Mouse (Mus musculus) adrenal gland, adult (tissue): ENCODE data around the gene Fry.

ENCODE experiments used
- DNase-seq, 2 experiments: peaks; one replicate each; pipeline ENCODE4 v3.0.0; 2022 to 2023; ENCODE audit warnings: low spot score in 1 of 2; ENCODE audit not compliant: inconsistent age in 2 of 2

The Fry gene

GRCm38 (mm10) chr5:150128432-150128831 is 10.0 kb downstream of the Fry start:
- DNase-seq = no peak

- DNase-seq = no peak
Observed at GRCm38 (mm10) chr5:150130144-150130543, 11.7 kb downstream of the Fry start.

DNA sequence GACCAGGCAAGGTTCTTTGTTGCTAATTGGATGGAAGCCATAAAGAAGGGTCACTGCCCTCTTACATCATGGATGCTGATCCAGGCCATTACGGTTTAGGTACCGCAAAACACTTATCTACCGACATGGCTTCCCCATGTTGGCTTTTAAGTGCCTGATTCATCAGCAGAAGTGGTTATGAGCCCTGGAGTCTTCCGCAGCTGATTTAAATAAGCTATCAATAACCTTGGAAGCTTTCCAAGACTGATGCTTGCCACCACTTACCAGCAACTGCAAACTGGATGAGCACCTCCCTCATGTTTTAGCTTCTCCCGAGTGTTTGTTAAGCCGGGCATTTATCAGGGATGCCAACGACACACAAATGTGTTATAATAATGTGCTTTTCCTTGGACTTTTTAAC is 12.7 kb downstream of the Fry start:
- no peak for DNase-seq

DNA sequence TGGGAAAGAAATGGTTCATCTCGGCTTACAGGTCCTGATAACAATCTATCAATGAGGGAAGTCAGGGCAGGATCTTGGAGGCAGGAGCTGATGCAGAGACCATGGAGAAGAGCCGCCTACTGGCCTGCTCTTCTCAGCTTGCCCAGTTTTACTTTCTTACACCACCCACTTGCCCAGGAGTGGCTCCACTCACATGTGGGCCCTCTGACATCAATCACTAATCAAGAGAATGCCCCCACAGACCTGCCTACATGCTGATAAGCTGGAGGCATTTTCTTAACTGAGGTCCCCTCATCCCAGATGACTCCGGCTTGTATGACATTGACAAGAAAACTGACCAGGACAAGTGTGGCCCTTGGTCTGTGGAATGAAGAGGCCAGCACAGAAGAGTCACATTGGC is 16.2 kb downstream of the Fry start:
- DNase-seq = no peak

GRCm38 (mm10) chr5:150135529-150135928 is 17.1 kb downstream of the Fry start:
- DNase-seq = no peak

DNA sequence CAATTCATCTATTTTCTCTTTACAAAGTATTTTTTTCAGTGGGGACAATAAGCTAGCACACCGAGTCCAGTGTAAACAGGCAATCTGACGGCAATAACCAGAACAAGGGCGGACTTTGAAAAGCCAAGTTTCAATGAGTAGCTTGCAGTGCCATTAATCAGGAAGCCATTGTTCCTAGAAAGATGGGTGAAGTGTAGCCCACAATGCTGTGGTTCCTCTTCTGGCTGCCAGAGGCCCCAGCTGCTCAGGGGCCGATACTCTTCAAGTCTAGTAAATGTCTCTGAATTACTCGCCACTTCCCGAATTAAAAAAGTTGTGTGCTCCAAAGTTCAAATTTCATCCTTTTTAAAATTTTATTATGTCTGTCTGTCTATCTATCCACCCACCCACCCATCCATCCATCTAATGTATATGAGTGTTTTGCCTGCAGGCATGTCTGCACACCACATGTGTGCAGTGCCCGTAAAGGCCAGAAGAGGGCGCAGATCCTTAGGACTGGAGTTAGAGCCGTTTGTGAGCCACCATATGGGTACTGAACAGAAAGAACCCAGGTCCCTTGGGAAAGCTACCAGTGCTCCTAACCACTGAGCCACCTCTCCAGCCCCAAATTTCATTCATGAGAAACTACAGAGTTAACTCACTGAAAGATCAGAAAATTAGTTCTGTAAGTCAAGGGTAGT is 19.5 kb downstream of the Fry start:
- DNase-seq = no peak

DNA sequence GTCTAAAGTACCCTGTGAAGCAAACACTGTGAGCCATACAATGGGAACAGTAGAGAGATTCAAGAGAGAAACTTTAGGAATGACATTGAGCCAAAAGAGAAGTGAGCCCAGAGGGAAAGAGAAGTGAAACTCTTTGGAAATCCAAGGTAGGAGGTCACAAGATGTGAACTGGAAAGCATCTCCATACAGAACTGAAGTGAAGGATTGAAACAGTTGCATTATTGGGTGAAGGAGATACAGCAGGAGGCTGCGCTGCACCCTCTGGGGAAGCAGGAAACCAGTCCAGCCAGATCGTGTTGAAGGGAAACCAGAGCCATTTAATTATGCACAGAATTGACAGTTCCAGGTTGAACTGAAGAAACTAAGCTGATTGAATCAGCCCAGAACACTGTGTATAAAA is 22.1 kb downstream of the Fry start:
- DNase-seq = peak in 1 of 2 experiments; percentile 30

- no peak for DNase-seq
Observed at GRCm38 (mm10) chr5:150145967-150146366, 27.5 kb downstream of the Fry start.

DNA sequence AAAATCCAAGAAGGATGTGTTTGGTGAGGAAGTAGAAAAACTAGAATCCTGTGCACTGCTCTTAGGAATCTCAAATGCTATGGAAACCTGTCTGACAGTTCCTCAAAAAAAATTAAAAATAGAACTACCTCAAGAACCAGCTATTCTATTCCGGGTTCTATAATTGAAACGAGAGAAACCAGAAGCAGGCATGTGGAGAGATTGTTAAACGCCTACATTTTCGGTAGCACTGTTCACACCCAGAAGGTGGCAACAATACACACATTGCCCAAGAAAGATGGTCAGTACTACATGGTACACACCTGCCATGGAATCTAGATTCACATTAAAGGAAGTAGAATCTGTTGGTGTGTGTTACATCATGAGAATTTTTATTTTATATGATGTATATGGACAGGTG is 28.2 kb downstream of the Fry start:
- no peak for DNase-seq

DNA sequence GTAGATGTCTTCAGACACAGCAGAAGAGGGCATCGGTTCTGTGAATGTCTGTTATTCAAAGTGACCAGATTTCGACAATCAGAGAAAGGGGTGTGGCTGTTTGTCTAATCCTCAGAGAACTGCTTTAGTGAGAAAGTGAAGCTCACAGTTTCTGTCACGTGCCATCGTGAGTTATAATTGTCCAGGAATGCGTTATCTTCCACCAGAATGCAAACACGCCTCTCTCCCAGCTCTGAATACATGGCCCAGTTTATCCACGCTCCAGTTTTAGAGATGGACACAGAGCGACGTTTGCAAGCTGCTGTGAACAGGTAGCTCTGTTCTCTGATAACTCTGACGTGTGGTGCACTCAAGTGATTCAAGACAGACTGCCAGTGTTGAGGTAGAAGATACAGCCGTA is 31.3 kb downstream of the Fry start:
- DNase-seq = no peak

- no peak for DNase-seq
Observed at GRCm38 (mm10) chr5:150150986-150151385, 32.5 kb downstream of the Fry start.

GRCm38 (mm10) chr5:150152071-150152879 is 33.8 kb downstream of the Fry start:
- peak in 1 of 2 experiments; percentile 40 for DNase-seq

- no peak for DNase-seq
Observed at GRCm38 (mm10) chr5:150152880-150153281, 34.4 kb downstream of the Fry start.

DNA sequence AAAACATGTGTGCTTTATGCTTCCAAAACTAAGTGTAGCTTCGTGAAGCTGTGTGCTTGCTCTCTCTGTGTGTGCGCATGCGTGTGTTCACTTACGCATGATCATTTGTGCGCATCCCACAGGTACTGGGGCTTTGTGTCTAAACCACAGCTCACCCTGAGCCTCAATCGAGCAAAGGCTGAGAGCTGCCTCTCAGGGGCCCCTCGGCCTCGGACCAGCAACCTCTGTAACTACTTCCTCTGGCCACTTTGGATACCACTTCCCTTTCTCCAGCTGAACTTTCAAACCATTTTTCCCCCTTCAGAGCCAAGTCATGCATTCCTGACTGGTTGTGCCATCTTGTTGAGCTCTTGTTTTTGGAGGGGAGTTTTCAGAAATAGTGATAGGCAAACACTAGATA is 36.9 kb downstream of the Fry start:
- DNase-seq = no peak

GRCm38 (mm10) chr5:150156063-150156786 is 37.8 kb downstream of the Fry start:
- DNase-seq = no peak

GRCm38 (mm10) chr5:150157682-150158081 is 39.2 kb downstream of the Fry start:
- DNase-seq = peak; percentile 8 to 52

DNA sequence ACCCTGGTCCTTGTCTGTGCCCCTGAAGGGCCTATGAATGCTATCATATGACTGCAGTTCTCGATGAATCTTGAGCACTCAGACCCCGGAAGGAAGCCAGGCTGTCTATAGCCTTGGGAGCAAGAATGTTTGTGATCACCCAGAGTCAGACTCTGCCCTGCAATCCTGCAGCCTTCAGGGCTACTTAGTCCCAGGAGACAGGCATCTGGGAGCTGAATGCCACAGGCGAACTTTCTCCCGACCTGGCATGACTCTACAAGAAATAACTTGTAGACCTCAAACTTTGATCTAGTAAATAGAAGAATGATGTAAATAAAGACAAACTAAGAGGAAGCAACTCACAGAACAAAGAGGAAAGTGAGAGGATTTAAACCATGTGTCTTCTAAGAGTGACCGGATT is 40.7 kb downstream of the Fry start:
- DNase-seq = peak in 1 of 2 experiments; percentile 44

DNA sequence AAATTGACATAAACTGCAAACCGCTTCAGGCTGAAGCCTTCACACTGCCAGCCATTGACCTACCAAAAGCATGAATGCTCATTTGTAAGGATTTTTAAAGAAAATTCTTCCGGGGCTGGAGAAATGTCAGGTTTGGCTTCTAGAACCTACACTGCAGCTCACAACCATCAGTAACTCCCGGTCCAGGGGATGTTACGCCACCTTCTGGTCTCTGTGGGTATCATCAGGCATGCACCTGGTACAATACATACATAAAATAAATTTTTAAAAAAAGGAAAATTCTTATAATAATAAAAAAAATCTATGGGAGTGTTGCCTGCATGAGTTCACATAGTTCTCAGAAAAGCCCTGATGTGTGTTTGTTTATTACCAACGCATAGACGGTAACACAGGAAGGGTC is 42.7 kb downstream of the Fry start:
- DNase-seq = no peak

DNA sequence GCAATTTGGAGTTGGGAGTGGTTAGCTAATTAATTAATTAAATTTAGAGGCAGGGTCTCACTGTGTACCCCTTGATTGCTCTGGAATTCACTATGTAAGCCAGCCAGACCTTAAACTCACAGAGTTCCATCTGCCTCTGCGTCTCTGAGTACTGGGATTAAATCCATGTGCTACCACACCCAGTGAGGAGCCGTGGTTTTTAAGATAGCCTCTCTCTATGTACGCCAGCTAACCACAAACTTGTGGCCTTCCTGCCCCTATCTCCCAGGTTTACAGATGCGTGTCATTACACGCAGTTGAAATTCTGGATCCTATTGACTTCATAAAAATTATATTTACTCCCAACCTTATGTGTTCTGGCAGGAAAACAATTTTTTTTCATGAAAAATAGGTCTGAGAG is 43.5 kb downstream of the Fry start:
- no peak for DNase-seq

DNA sequence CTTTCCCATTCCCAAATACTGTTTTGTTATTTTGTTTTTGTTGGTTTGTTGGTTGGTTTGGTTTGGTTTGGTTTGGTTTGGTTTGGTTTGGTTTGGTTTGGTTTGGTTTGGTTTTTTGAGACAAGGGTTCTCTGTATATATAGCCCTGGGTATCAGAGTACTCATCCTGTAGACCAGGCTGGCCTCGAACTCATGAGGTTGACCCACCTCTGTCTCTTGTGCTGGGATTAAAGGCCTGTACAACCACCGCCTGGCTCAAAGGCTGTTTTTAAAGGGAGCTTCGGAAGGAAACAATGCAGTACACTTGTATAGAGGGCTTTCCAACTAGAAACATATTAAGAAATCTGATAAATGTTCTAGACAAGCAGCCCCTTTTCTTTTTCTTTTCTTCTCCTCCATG is 46.2 kb downstream of the Fry start:
- no peak for DNase-seq

- DNase-seq = no peak
Observed at GRCm38 (mm10) chr5:150166811-150167210, 48.4 kb downstream of the Fry start.

- no peak for DNase-seq
Observed at GRCm38 (mm10) chr5:150167287-150167686, 48.8 kb downstream of the Fry start.
